Mouse (Mus musculus): ENCODE measurements around the gene Hba-x. TPM values are rescaled to one million over a fixed set of nuclear protein-coding genes. Genes with fewer than 3 reads are reported as not detected.
"Not testable (repeated sequence)": the region's sequence is repeated elsewhere in the genome, so short reads cannot be mapped to it uniquely, and the experiment has no call there.

The Hba-x gene
- total RNA-seq, 4 experiments from 2014 or later: not detected

DNA sequence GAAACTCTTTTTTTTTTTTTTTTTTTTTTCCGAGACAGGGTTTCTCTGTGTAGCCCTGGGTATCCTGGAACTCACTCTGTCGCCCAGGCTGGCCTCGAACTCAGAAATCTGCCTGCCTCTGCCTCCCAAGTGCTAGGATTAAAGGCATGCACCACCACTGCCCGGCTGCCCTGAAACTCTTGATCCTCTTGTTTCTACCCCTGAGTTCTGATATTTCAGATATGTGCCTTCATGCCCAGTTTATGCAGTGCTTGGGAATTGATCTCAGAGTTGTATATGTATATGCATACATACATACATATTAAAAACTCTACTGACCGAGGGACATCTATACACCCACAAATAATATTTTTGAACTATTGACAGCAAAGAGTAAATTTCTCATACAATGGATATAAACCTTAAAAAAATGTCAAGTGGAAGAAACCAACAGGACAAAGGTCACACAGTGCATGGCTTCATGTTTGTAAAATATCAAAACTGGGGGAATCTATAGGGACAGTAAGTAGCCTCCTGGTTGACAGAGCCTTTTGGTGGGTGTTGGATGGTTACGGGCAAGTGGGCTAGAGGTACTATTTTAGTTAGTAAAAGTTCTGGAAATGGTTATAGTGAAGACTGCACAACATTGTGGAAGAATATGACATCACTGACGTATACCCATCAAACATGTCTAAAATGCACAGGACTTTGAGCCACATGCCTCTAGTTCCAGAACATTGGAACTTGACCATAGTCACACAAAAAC is 9.0 kb downstream of the Hba-x start:
- no peak for DNase-seq (ENCODE audit: low spot score in 2 of 2)

DNA sequence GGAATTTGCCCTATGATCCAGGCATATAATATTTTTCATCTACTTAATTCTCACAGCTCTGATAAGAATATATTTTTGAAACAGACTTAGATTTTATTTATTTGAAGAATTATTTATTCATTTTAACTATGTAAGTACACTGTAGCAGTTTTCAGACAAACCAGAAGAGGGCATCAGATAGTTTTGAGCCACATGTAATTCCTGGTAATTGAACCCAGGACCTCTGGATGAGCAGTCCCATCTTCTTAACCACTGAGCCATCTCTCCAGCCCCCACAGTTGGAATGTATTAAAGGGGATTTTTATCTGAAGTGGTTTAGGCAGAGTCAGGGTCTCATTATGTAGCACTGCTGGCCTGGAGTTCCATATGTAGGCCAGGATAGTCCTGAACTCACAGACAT is 9.7 kb downstream of the Hba-x start:
- not testable (repeated sequence) for DNase-seq (ENCODE audit: low spot score in 2 of 2)

GRCm38 (mm10) chr11:32286695-32287492 is 10.7 kb downstream of the Hba-x start, which contains the start of gene Hbq1b:
Gene Hbq1b, plus strand, starts transcription at chr11:32286965.
- peak; percentile 65 to 82 for DNase-seq (ENCODE audit: low spot score in 2 of 2)

DNA sequence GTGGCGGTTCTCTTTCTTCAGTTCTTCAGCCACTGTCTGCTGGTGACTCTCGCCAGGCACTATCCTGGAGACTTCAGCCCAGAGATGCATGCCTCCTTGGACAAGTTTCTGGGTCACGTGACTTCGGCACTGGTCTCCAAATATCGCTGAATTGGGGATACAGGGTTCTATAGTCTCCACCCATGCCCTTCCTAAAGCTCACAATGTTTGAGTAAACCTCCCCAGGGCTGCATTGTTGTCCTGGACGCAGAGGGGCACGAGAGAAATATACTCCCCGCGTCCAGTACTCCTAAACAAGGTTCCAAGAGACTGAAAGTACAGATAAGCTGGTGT is 11.3 kb downstream of the Hba-x start:
- no peak for DNase-seq (ENCODE audit: low spot score in 2 of 2)

DNA sequence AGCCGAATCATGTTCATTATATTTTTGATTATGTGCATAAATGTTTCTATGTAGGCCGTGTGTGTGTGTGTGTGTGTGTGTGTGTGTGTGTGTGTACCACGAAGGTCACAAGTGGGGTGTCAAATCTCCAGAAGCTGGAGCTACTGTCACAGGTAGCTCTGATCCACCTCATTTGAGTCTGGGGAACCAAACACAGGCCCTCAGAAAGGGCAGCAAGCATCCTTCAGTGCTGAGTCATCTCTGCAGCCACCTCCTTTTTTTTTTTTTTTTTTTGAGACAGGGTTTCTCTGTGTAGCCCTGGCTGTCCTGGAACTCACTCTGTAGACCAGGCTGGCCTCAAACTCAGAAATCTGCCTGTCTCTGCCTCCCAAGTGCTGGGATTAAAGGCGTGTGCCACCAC is 16.6 kb downstream of the Hba-x start:
- DNase-seq (ENCODE audit: low spot score in 2 of 2): not testable (repeated sequence)

- not testable (repeated sequence) for DNase-seq (ENCODE audit: low spot score in 2 of 2)
Measured at GRCm38 (mm10) chr11:32293479-32293878, 17.3 kb downstream of the Hba-x start.

DNA sequence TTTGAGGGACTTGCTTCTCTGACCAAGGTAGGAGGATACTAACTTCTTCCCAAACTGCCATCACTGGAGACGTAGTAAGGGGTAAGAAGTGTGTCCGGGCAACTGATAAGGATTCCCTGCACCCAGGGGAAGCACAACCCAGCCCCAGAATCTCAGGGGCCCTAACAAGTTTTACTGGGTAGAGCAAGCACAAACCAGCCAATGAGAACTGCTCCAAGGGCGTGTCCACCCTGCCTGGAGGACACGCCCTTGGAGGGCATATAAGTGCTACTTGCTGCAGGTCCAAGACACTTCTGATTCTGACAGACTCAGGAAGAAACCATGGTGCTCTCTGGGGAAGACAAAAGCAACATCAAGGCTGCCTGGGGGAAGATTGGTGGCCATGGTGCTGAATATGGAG is 20.0 kb downstream of the Hba-x start, which contains the start of gene Hba-a2:
Hba-a2 (plus strand) TSS at position 287 of the 400 bp plus-strand sequence.
- not testable (repeated sequence) for DNase-seq (ENCODE audit: low spot score in 2 of 2)

- DNase-seq (ENCODE audit: low spot score in 2 of 2): not testable (repeated sequence)
Measured at GRCm38 (mm10) chr11:32297417-32297816, 21.2 kb downstream of the Hba-x start.

- DNase-seq (ENCODE audit: low spot score in 2 of 2): no peak
Measured at GRCm38 (mm10) chr11:32297866-32298531, 21.8 kb downstream of the Hba-x start.

DNA sequence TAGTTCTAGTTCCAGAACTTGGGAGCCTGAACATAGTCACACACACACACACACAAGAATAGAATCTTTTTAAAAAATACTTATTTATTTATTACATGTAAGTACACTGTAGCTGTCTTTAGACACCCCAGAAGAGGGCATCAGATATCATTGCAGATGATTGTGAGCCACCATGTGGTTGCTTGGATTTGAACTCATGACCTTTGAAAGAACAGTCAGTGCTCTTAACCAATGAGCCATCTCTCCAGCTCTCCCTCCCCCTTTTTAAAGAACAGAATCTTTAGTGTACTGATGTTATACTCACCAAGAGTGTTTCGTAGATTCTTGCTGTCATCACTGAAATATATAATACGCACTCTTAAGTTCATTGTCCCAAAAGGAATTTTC is 22.3 kb downstream of the Hba-x start:
- no peak for DNase-seq (ENCODE audit: low spot score in 2 of 2)

GRCm38 (mm10) chr11:32299865-32300264 is 23.7 kb downstream of the Hba-x start, which contains the start of gene Hbq1a:
Gene Hbq1a, plus strand, starts transcription at chr11:32300069.
- DNase-seq (ENCODE audit: low spot score in 2 of 2): peak; percentile 29 to 60

GRCm38 (mm10) chr11:32300279-32301267 is 24.4 kb downstream of the Hba-x start:
- no peak for DNase-seq (ENCODE audit: low spot score in 2 of 2)

DNA sequence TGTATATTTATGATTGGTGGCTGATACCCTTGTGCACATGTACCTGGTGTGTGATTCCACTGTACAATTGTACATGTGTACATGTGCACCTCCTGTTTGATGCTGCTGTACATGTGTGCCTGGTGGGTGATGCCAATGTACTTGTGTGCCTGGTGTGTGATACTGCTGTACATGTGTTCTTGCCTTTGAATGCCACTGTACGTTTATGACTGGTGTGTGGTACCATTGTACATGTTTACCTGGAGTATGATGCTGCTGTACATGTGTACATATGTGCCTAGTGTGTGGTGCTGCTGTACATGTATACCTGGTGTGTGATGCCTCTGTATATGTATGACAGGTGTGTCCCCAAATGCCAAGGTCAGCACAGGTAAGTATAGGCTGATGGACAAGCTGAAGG is 25.3 kb downstream of the Hba-x start:
- no peak for DNase-seq (ENCODE audit: low spot score in 2 of 2)

- peak in 1 of 2 experiments; percentile 71 for DNase-seq (ENCODE audit: low spot score in 2 of 2)
Measured at GRCm38 (mm10) chr11:32302824-32303419, 26.7 kb downstream of the Hba-x start.

DNA sequence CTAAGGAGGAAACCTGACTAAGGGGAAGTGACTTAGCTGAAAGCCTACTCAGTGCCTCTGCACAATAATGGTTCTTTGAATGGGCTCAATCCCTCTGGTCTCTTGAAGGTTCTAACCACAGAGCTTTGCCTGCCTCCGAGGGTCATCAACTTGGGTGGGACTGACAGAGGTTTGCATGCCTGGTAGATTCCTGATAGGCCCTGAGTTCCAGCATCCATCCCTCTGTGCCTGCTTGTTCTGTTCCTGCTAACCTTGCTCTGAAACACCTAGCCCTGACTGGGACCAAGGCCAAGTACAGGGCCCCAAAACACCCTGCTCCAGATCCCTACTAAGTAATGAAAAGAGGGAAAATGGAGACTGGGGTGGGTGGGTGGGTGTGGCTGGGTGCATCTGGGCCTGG is 27.3 kb downstream of the Hba-x start:
- no peak for DNase-seq (ENCODE audit: low spot score in 2 of 2)

DNA sequence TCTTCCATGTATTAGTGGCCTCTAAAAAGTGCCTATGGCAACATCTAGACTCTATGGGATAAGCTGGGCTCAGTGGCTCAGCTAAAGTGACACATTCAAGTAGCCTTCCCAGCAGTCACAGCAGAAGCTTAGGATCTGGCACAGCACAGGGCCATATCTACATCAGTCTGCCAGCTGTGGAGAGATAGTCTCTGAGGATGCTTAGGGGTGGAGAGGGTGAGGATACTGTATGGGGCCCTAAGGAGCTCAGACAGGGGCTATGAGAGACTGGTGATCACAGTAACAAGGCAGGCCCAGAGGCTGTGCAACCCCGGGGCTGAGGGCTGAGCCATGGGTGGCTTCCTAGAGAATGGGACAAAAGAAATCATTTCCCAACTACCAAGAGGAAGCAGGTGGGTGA is 30.8 kb downstream of the Hba-x start:
- DNase-seq (ENCODE audit: low spot score in 2 of 2): no peak

DNA sequence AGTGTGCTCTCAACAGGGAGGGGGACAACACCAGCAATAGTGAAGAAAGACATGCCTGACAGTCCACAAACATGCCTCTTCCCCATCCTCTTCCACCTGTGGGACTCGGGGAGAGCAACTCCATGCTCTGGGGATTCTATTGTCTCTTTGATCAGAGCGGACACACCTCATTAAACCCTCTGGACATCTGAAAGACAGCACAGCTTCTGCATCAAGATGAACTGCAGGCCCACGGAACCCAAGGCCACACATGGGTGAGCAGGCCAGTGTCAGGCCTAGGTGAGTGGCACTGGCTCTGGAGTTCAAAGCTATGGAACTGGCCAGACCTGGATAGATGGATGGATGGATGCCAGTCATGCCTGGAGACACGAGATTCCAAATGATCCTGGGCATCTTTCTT is 33.2 kb downstream of the Hba-x start:
- DNase-seq (ENCODE audit: low spot score in 2 of 2): no peak

DNA sequence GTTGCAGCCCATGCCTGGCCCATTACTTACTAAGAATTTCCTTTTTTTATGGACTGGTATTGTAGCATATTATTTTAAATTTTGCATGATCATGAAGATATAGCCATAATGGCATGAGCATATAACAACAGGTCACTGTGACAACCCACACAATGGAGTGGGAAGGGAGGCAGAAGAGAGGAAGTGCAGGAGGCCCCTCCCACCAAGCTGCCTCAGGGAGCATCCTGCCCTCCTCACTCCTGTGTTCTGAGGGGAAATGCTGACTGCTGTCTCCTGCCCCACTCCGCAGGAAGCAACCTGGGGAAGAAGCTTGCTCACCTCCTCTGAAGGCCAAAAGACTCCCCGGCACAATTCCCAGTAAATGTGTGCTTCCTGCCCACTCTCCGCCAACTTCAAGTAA is 33.7 kb downstream of the Hba-x start:
- DNase-seq (ENCODE audit: low spot score in 2 of 2): no peak

DNA sequence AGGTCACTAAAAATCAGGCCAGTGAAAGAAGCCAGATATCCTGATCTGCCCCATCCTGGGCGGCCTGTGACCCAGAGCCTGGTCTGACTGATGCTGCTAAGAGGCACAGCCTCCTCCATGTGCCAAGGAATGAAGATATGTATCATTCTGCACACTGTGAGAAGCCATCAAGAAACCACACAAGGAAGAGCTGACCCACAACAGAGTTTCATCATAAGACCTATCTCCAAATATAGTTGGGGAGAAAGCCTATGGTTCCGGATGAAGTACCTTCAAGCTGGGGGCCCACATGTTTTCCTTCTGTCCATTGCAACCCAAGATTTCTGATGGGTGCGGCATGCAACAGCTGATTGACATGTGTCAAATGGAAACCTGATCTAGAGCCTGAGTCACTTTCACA is 39.8 kb downstream of the Hba-x start:
- DNase-seq (ENCODE audit: low spot score in 2 of 2): no peak

- DNase-seq (ENCODE audit: low spot score in 2 of 2): no peak
Measured at GRCm38 (mm10) chr11:32320507-32321195, 44.5 kb downstream of the Hba-x start.

Data from left cerebral cortex, adult 8-10 months (tissue).